Mouse (Mus musculus): Measurements from ENCODE around the gene Fkbp11. TPM values are rescaled to one million over a fixed set of nuclear protein-coding genes. Genes with fewer than 3 reads are reported as not detected.

The Fkbp11 gene
- polyA plus RNA-seq, 1 experiment from 2014 or later, result 23.4 TPM

DNA sequence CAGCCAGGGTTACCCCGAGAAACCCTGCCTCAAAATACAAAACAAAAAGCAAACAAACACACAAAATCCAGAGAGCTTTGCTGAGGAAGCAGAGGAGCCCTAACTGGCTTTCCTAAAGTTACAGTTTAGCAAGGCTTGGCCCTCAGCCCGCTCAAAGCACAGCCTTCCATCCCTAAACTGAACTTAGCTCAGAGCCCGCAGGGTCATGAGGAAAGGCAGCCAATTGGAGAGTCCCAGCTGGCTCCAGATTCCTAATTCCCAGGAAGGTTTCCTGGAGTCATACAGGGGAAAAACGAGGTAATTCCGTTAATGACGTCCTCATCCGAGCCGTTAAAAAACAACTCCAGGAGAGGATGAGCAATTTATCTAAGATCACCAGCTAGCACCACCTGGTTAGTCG is 32.3 kb downstream of the Fkbp11 start:
- WGBS, result 46% methylated on average over 9 of the region's 9 CpGs

DNA sequence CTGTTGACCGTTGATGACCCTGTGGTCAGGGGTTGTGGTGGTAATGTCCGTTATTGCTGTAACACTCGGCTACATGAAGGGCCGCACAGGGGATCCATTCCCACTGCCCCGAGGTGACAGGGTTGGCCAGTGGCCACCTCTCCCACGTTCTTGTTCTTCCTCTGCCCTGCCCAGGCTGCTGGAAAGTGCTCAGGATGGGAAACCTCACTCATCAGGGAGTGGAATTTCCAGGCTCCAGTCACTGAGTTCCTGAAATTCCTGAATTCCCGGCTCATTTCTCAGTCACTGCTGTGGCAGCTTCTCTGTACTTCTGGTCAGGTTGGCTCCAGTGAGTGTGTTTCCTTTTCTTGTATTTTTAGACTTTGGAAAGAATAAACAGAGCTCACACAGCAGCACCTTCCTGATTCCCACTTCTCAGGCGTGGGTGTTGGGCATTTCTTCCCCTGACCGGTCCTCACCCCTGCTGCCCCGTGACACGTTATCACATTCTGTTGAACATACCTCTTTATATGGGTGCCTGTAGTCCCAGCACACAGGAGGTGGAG is 35.8 kb downstream of the Fkbp11 start:
- Histone ChIP-seq H3K4me2 (ENCODE audit: low read length) (peak overlapping the region; percentile 19; the same call in 1 of the 2 replicates), H3K27ac (replicated peaks in 1 of 2; ENCODE audit: control insufficient read depth in 1 of 2, insufficient read depth in 1 of 2, low read depth in 2 of 2, low read length in 2 of 2) (peak overlapping the region; percentile 80 to 90), H3K9me3 (ENCODE audit: control insufficient read depth, low read length) (no peaks in the 10 kb centered on the region), H3K4me1 (ENCODE audit: control insufficient read depth in 2 of 2, insufficient read depth in 2 of 2, low read length in 2 of 2) (peaks cover 21 to 25% of the 10 kb centered on the region in 2 experiments), H3K4me3 (ENCODE audit: control insufficient read depth in 1 of 2, insufficient read depth in 1 of 2, low read depth in 1 of 2, low read length in 2 of 2) (no peak overlapping the region), H3K36me3 (ENCODE audit: control insufficient read depth, insufficient read depth, low read length) (no peaks in the 10 kb centered on the region), H3K9ac (ENCODE audit: low read length) (no peak overlapping the region; the same call in 1 of the 2 replicates), H3K27me3 (ENCODE audit: control insufficient read depth, insufficient read depth, low read length) (no peaks in the 10 kb centered on the region)
- 6% methylated on average over 11 of the region's 11 CpGs for WGBS
- peak; percentile 69 for ATAC-seq (ENCODE audit: insufficient number of reproducible peaks, insufficient read depth, low FRiP score, low read depth)

More for the DNA sequence above, 32.3 kb downstream of the Fkbp11 start:
- no peak overlapping the region for H3K4me2 ChIP-seq (ENCODE audit: low read length)
- H3K9ac ChIP-seq (ENCODE audit: low read length), result no peak overlapping the region
- H3K36me3 ChIP-seq (ENCODE audit: control insufficient read depth, insufficient read depth, low read length), result no peaks in the 10 kb centered on the region
- H3K27ac ChIP-seq (replicated peaks in 1 of 2; ENCODE audit: control insufficient read depth in 1 of 2, insufficient read depth in 1 of 2, low read depth in 2 of 2, low read length in 2 of 2), result no peak overlapping the region
- H3K4me3 ChIP-seq (ENCODE audit: control insufficient read depth in 1 of 2, insufficient read depth in 1 of 2, low read depth in 1 of 2, low read length in 2 of 2), result no peak overlapping the region
- peaks cover 11% of the 10 kb centered on the region for H3K27me3 ChIP-seq (ENCODE audit: control insufficient read depth, insufficient read depth, low read length)
- ATAC-seq (ENCODE audit: insufficient number of reproducible peaks, insufficient read depth, low FRiP score, low read depth), result no peak
- peaks cover 21 to 23% of the 10 kb centered on the region in 2 experiments for H3K4me1 ChIP-seq (ENCODE audit: control insufficient read depth in 2 of 2, insufficient read depth in 2 of 2, low read length in 2 of 2)
- H3K9me3 ChIP-seq (ENCODE audit: control insufficient read depth, low read length), result no peaks in the 10 kb centered on the region

DNA sequence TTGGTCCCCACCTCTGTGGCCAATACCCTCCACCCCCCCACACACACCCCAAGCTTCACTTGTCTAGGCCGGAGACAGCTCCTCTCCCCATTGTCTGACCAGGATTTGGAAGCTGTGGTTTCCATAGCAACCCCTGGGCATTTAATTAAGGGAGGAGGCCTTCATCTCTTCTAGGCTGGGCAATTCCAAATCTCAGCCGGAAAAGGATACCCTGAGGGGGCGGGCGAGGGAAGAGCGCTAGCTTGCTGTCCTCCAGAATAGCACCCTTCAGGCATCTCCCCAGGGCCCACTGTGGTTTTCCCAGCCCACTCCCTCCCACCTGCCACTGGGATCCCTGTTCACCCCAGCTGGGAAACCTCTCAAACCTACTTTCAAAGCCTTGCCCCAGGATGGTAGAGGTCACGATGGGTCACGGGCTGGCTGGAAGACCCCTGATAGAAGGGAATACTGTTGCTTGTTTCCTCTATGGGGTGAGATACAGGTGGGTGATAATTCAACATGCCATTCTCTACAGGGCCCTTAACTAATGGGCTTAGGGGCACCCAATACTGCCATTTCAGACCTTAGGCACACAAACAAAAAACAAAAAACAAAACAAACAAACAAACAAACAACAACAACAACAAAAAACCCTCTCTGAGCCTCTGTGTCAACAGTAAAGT is 36.4 kb downstream of the Fkbp11 start:
- no peaks in the 10 kb centered on the region for H3K27me3 ChIP-seq (ENCODE audit: control insufficient read depth, insufficient read depth, low read length)
- H3K9ac ChIP-seq (ENCODE audit: low read length), result no peak overlapping the region
- H3K9me3 ChIP-seq (ENCODE audit: control insufficient read depth, low read length), result no peaks in the 10 kb centered on the region
- H3K36me3 ChIP-seq (ENCODE audit: control insufficient read depth, insufficient read depth, low read length), result no peaks in the 10 kb centered on the region
- no peak for ATAC-seq (ENCODE audit: insufficient number of reproducible peaks, insufficient read depth, low FRiP score, low read depth)
- 0 out of 2 replicates have a peak overlapping the region, but pooled peaks have one; percentile 19 for H3K4me2 ChIP-seq (ENCODE audit: low read length)
- H3K4me1 ChIP-seq (ENCODE audit: control insufficient read depth in 2 of 2, insufficient read depth in 2 of 2, low read length in 2 of 2), result peaks cover 21 to 25% of the 10 kb centered on the region in 2 experiments
- 53% methylated on average over 7 of the region's 7 CpGs for WGBS
- peak overlapping the region; percentile 80 to 90 for H3K27ac ChIP-seq (replicated peaks in 1 of 2; ENCODE audit: control insufficient read depth in 1 of 2, insufficient read depth in 1 of 2, low read depth in 2 of 2, low read length in 2 of 2)
- no peak overlapping the region for H3K4me3 ChIP-seq (ENCODE audit: control insufficient read depth in 1 of 2, insufficient read depth in 1 of 2, low read depth in 1 of 2, low read length in 2 of 2)

DNA sequence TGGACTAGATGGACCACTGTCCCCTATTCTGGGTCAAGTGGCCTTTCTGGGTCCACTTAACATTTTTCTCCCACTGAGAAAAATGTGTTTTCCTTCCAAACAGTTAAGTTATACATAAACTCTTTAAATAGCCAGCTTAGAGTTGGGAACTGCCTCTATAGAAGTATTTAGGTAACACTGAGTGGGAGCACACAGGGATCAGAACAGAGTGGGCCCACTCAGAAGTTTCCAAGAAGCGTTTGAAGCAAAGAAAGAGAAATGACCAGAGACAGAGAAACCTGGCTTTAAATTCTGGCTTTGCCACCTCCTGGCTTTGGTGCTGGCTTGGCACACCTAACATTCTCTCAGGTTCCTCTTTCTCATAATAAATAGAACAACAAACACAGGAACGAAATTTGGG is 38.3 kb downstream of the Fkbp11 start:
- no peak overlapping the region for H3K4me2 ChIP-seq (ENCODE audit: low read length)
- WGBS, result 79% methylated on average over 2 of the region's 2 CpGs
- H3K4me1 ChIP-seq (ENCODE audit: control insufficient read depth in 2 of 2, insufficient read depth in 2 of 2, low read length in 2 of 2), result peaks cover 21 to 25% of the 10 kb centered on the region in 2 experiments
- no peaks in the 10 kb centered on the region for H3K9me3 ChIP-seq (ENCODE audit: control insufficient read depth, low read length)
- no peak overlapping the region for H3K4me3 ChIP-seq (ENCODE audit: control insufficient read depth in 1 of 2, insufficient read depth in 1 of 2, low read depth in 1 of 2, low read length in 2 of 2)
- no peak for ATAC-seq (ENCODE audit: insufficient number of reproducible peaks, insufficient read depth, low FRiP score, low read depth)
- H3K27me3 ChIP-seq (ENCODE audit: control insufficient read depth, insufficient read depth, low read length), result no peaks in the 10 kb centered on the region
- no peaks in the 10 kb centered on the region for H3K36me3 ChIP-seq (ENCODE audit: control insufficient read depth, insufficient read depth, low read length)
- no peak overlapping the region for H3K27ac ChIP-seq (replicated peaks in 1 of 2; ENCODE audit: control insufficient read depth in 1 of 2, insufficient read depth in 1 of 2, low read depth in 2 of 2, low read length in 2 of 2)
- H3K9ac ChIP-seq (ENCODE audit: low read length), result no peak overlapping the region

DNA sequence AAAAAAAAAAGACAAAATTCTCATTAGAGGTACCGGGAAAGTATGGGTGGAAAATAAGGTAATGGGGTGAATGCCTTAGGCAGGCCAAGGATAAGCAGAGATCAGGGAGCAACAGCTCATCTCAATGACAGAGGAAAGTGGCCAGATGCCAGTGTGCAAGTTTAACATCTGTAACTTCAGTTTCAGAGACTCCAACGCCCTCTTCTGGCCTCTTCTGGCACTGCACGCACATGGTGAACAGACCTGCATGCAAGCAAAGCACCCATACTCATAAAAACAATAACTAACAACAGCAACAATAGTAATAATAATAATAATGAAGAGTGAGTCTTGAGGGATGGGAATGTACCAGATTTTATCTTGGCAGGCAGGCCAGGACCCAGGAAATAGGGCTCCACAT is 42.1 kb downstream of the Fkbp11 start:
- Histone ChIP-seq H3K36me3 (ENCODE audit: control insufficient read depth, insufficient read depth, low read length) (no peaks in the 10 kb centered on the region), H3K27me3 (ENCODE audit: control insufficient read depth, insufficient read depth, low read length) (no peaks in the 10 kb centered on the region), H3K9ac (ENCODE audit: low read length) (no peak overlapping the region), H3K4me2 (ENCODE audit: low read length) (no peak overlapping the region), H3K27ac (replicated peaks in 1 of 2; ENCODE audit: control insufficient read depth in 1 of 2, insufficient read depth in 1 of 2, low read depth in 2 of 2, low read length in 2 of 2) (no peak overlapping the region), H3K4me3 (ENCODE audit: control insufficient read depth in 1 of 2, insufficient read depth in 1 of 2, low read depth in 1 of 2, low read length in 2 of 2) (no peak overlapping the region), H3K9me3 (ENCODE audit: control insufficient read depth, low read length) (no peaks in the 10 kb centered on the region), H3K4me1 (ENCODE audit: control insufficient read depth in 2 of 2, insufficient read depth in 2 of 2, low read length in 2 of 2) (peaks cover 9% of the 10 kb centered on the region in 2 experiments)
- no peak for ATAC-seq (ENCODE audit: insufficient number of reproducible peaks, insufficient read depth, low FRiP score, low read depth)
- 71% methylated on average over 3 of the region's 3 CpGs for WGBS

DNA sequence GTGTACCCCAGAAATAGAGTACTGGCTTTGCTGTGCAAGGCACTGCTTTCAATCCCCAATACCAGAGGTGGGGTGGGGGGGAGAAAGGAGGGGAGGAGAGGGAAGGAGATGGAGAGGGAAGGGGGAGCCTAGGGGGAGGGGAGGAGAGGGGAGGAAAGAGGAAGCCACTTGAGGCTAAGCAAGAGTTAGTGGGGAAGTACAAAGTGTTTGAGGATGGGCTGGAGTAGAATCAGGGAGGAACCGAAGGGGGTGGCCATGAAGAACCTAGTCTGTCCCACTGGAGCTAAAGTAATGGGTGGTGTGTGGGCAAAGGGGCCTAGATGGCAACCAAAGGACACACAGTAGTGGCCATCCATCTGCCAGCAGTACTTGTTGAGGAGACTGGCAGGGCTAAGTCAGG is 44.3 kb downstream of the Fkbp11 start:
- Histone ChIP-seq H3K36me3 (ENCODE audit: control insufficient read depth, insufficient read depth, low read length) (no peaks in the 10 kb centered on the region), H3K27me3 (ENCODE audit: control insufficient read depth, insufficient read depth, low read length) (0 out of 2 replicates have a peak, but pooled peaks cover 1% of the 10 kb centered on the region), H3K9ac (ENCODE audit: low read length) (no peak overlapping the region), H3K27ac (replicated peaks in 1 of 2; ENCODE audit: control insufficient read depth in 1 of 2, insufficient read depth in 1 of 2, low read depth in 2 of 2, low read length in 2 of 2) (no peak overlapping the region), H3K4me2 (ENCODE audit: low read length) (no peak overlapping the region), H3K9me3 (ENCODE audit: control insufficient read depth, low read length) (no peaks in the 10 kb centered on the region), H3K4me3 (ENCODE audit: control insufficient read depth in 1 of 2, insufficient read depth in 1 of 2, low read depth in 1 of 2, low read length in 2 of 2) (no peak overlapping the region), H3K4me1 (ENCODE audit: control insufficient read depth in 2 of 2, insufficient read depth in 2 of 2, low read length in 2 of 2) (peaks cover 3 to 4% of the 10 kb centered on the region in 2 experiments; a peak in 1 of 4 replicates)
- 79% methylated on average over 1 of the region's 1 CpGs for WGBS
- ATAC-seq (ENCODE audit: insufficient number of reproducible peaks, insufficient read depth, low FRiP score, low read depth), result no peak

DNA sequence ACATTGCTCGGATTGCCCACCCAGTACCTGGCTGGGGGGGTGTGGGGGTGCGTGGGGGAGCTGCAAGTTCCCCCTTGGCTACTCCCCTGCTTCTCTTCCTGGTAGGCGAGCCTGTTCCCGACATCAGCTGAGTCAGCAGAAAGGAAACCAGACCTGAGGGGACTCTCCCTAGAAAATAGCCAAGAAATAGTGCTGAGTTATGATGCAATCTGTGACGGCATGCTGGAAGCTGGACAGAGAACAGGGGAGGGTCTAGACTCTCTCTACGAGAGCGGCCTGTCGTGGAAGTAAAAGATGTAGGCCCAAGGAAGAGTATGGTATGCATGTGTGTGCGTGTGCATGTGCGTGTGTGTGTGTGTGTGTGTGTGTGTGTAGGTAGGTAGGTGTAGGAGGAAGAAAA is 44.8 kb downstream of the Fkbp11 start:
- no peak for ATAC-seq (ENCODE audit: insufficient number of reproducible peaks, insufficient read depth, low FRiP score, low read depth)

More for the DNA sequence above, 44.8 kb downstream of the Fkbp11 start:
- H3K27me3 ChIP-seq (ENCODE audit: control insufficient read depth, insufficient read depth, low read length), result 0 out of 2 replicates have a peak, but pooled peaks cover 6% of the 10 kb centered on the region
- no peak overlapping the region for H3K9ac ChIP-seq (ENCODE audit: low read length)
- WGBS, result 51% methylated on average over 10 of the region's 10 CpGs
- no peak overlapping the region for H3K27ac ChIP-seq (replicated peaks in 1 of 2; ENCODE audit: control insufficient read depth in 1 of 2, insufficient read depth in 1 of 2, low read depth in 2 of 2, low read length in 2 of 2)
- H3K4me3 ChIP-seq (ENCODE audit: control insufficient read depth in 1 of 2, insufficient read depth in 1 of 2, low read depth in 1 of 2, low read length in 2 of 2), result no peak overlapping the region
- H3K9me3 ChIP-seq (ENCODE audit: control insufficient read depth, low read length), result no peaks in the 10 kb centered on the region
- no peaks in the 10 kb centered on the region for H3K36me3 ChIP-seq (ENCODE audit: control insufficient read depth, insufficient read depth, low read length)
- H3K4me2 ChIP-seq (ENCODE audit: low read length), result no peak overlapping the region
- peaks cover 3 to 4% of the 10 kb centered on the region in 2 experiments; a peak in 1 of 4 replicates for H3K4me1 ChIP-seq (ENCODE audit: control insufficient read depth in 2 of 2, insufficient read depth in 2 of 2, low read length in 2 of 2)
